Mouse (Mus musculus) forebrain, embryonic 11.5 days (tissue): ENCODE results near the gene Apoa5. TPM values are rescaled to one million over a fixed set of nuclear protein-coding genes. Genes with fewer than 3 reads are reported as not detected.

Source experiments
- ATAC-seq: fragments of 200-750 bp; cut with Nextera tagmentation; replicated peaks from 2 replicates; pipeline ENCODE4 v1.8.0; 2017; ENCODE audit warnings: moderate TSS enrichment; ENCODE audit not compliant: low FRiP score
- DNase-seq: peaks from one replicate; pipeline ENCODE4 v3.0.0-alpha.2; 2017; ENCODE audit warnings: low spot score
- H3K27ac ChIP-seq: fragments of 300-500 bp; sonication (generic); 2 replicates; pipeline ENCODE4 v1.5.1; 2014; ENCODE audit warnings: low read depth, low read length
- H3K27me3 ChIP-seq: fragments of 300-500 bp; sonication (generic); 2 replicates; pipeline ENCODE4 v1.6.1; 2014; ENCODE audit warnings: mild to moderate bottlenecking, low read length, mixed read lengths; ENCODE audit not compliant: control insufficient read depth, insufficient read depth
- H3K36me3 ChIP-seq: fragments of 300-500 bp; sonication (generic); 2 replicates; pipeline ENCODE4 v1.6.1; 2014; ENCODE audit warnings: mild to moderate bottlenecking, low read length, moderate library complexity, mixed read lengths; ENCODE audit not compliant: control insufficient read depth, insufficient read depth
- H3K4me1 ChIP-seq: fragments of 300-500 bp; sonication (generic); replicated peaks from 2 replicates; pipeline ENCODE4 v1.6.1; 2014; ENCODE audit warnings: low read length, mixed read lengths; ENCODE audit not compliant: control insufficient read depth, insufficient read depth
- H3K4me2 ChIP-seq: fragments of 300-500 bp; sonication (generic); 2 replicates; pipeline ENCODE4 v1.6.1; 2014; ENCODE audit warnings: low read depth, mild to moderate bottlenecking, low read length, moderate library complexity, mixed read lengths; ENCODE audit not compliant: severe bottlenecking
- H3K4me3 ChIP-seq: fragments of 300-500 bp; sonication (generic); 2 replicates; pipeline ENCODE4 v1.5.1; 2014; ENCODE audit warnings: low read depth, low read length
- H3K9ac ChIP-seq: fragments of 300-500 bp; sonication (generic); 2 replicates; pipeline ENCODE4 v1.6.1; 2014; ENCODE audit warnings: low read length
- H3K9me3 ChIP-seq: fragments of 300-500 bp; sonication (generic); 2 replicates; pipeline ENCODE4 v1.6.1; 2016; ENCODE audit warnings: low read length, mixed read lengths; ENCODE audit not compliant: control insufficient read depth
- WGBS: fragments of 180-500 bp; shearing (Covaris S2); extraction: QIAGEN DNeasy Blood & Tissue Kit; methylation state at CpG from one replicate; pipeline ENCODE4 v1.1.7; 2014; 5-methylcytosine and 5-hydroxymethylcytosine counted together
- polyA plus RNA-seq: library from polyadenylated mRNA; unstranded; fragments of >200 nt; fragmentation: Nextera tagmentation; extraction: Ambion mirVana; gene quantifications from 2 replicates; pipeline ENCODE4 v1.2.1, GENCODE M21; 2014

Gene Apoa5
- polyA plus RNA-seq, 1 experiment from 2014 or later: not detected

GRCm38 (mm10) chr9:46256177-46256576 lies 12.3 kb upstream of the Apoa5 start:
- Histone ChIP-seq H3K4me2 (no peak overlapping the region), H3K27ac (no peak overlapping the region), H3K4me3 (no peak overlapping the region), H3K27me3 (no peaks in the 10 kb centered on the region), H3K9ac (no peak overlapping the region), H3K9me3 (no peaks in the 10 kb centered on the region), H3K4me1 (no peaks in the 10 kb centered on the region), H3K36me3 (no peaks in the 10 kb centered on the region)
- DNase-seq: no peak
- WGBS: 89% methylated on average over 7 of the region's 7 CpGs
- no peak for ATAC-seq

GRCm38 (mm10) chr9:46256658-46257385 lies 11.6 kb upstream of the Apoa5 start:
- no peak overlapping the region for H3K4me2 ChIP-seq
- no peak overlapping the region for H3K9ac ChIP-seq
- WGBS: 91% methylated on average over 10 of the region's 10 CpGs
- no peaks in the 10 kb centered on the region for H3K9me3 ChIP-seq
- no peak overlapping the region for H3K27ac ChIP-seq
- no peaks in the 10 kb centered on the region for H3K27me3 ChIP-seq
- H3K36me3 ChIP-seq: no peaks in the 10 kb centered on the region
- no peak overlapping the region for H3K4me3 ChIP-seq
- H3K4me1 ChIP-seq: no peaks in the 10 kb centered on the region
- DNase-seq (no peak), ATAC-seq (no peak)

DNA sequence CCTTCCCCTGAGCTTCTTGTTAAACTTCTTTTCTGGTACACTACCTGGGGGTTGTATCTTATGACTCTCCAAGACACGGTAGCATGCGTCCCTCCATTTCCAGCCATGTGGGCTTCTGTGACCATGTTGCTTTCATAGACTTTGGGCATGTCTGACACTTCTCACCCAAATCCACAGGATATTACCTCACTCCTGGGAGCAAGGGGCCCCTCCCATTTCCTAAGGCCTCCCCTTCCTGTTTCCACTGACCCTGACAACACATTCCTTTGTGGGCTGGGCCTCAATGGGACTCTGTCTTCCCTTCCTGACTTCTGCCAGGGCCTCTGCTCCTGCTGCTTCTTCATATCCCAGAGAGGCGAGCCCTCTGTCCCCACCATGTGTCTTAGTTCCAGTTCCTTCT lies 10.9 kb upstream of the Apoa5 start:
- H3K27me3 ChIP-seq: no peaks in the 10 kb centered on the region
- no peak overlapping the region for H3K9ac ChIP-seq
- 87% methylated on average over 3 of the region's 3 CpGs for WGBS
- no peak overlapping the region for H3K4me2 ChIP-seq
- H3K4me1 ChIP-seq: no peaks in the 10 kb centered on the region
- ATAC-seq (no peak), DNase-seq (no peak)
- H3K4me3 ChIP-seq: no peak overlapping the region
- no peak overlapping the region for H3K27ac ChIP-seq
- H3K9me3 ChIP-seq: no peaks in the 10 kb centered on the region
- H3K36me3 ChIP-seq: no peaks in the 10 kb centered on the region

GRCm38 (mm10) chr9:46259111-46259510 lies 9.3 kb upstream of the Apoa5 start:
- H3K36me3 ChIP-seq: no peaks in the 10 kb centered on the region
- no peak overlapping the region for H3K27ac ChIP-seq
- H3K4me3 ChIP-seq: no peak overlapping the region
- ATAC-seq (no peak), DNase-seq (no peak)
- 87% methylated on average over 6 of the region's 6 CpGs for WGBS
- H3K9me3 ChIP-seq: no peaks in the 10 kb centered on the region
- no peaks in the 10 kb centered on the region for H3K27me3 ChIP-seq
- H3K4me1 ChIP-seq: no peaks in the 10 kb centered on the region
- no peak overlapping the region for H3K4me2 ChIP-seq
- H3K9ac ChIP-seq: no peak overlapping the region

DNA sequence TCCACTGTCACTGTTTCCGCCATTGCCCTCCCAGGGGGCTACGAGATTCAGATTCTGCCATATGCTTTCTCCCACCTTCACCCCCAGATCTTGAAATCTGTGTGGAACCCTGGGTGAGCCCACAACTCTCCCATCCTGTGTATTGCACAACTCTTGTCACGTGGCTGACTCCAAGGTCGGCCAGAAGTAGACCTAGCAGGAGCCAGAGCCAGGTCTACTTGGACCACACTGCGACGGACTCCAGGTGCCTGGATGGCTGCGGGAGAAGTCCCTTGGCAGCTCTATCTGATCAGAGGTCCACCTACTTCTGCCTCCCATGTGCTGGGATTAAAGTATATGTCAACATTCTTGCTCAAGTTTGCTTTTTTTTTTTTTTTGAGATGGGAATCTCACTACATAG lies 7.3 kb upstream of the Apoa5 start:
- DNase-seq (no peak), ATAC-seq (no peak)
- Histone ChIP-seq H3K36me3 (no peaks in the 10 kb centered on the region), H3K27me3 (no peaks in the 10 kb centered on the region), H3K4me1 (no peaks in the 10 kb centered on the region), H3K27ac (no peak overlapping the region), H3K4me3 (no peak overlapping the region), H3K9ac (no peak overlapping the region), H3K9me3 (no peaks in the 10 kb centered on the region), H3K4me2 (no peak overlapping the region)
- WGBS: 89% methylated on average over 7 of the region's 7 CpGs

GRCm38 (mm10) chr9:46269125-46269524 lies 692 bp downstream of the Apoa5 start:
- no peaks in the 10 kb centered on the region for H3K9me3 ChIP-seq
- H3K4me1 ChIP-seq: peaks cover 9% of the 10 kb centered on the region; the same call in 1 of the 2 replicates
- no peak overlapping the region for H3K27ac ChIP-seq
- 84% methylated on average over 5 of the region's 5 CpGs for WGBS
- H3K4me2 ChIP-seq: no peak overlapping the region
- H3K36me3 ChIP-seq: no peaks in the 10 kb centered on the region
- peaks cover 3% of the 10 kb centered on the region; the same call in 1 of the 2 replicates for H3K27me3 ChIP-seq
- no peak overlapping the region for H3K9ac ChIP-seq
- H3K4me3 ChIP-seq: no peak overlapping the region
- ATAC-seq (no peak), DNase-seq (no peak)

GRCm38 (mm10) chr9:46270782-46271181 lies 2.3 kb downstream of the Apoa5 start:
- no peaks in the 10 kb centered on the region for H3K9me3 ChIP-seq
- ATAC-seq (no peak), DNase-seq (no peak)
- peaks cover 3% of the 10 kb centered on the region; the same call in 1 of the 2 replicates for H3K27me3 ChIP-seq
- H3K36me3 ChIP-seq: peaks cover 3% of the 10 kb centered on the region; the same call in 1 of the 2 replicates
- H3K4me1 ChIP-seq: peaks cover 9% of the 10 kb centered on the region; the same call in 1 of the 2 replicates
- H3K27ac ChIP-seq: no peak overlapping the region
- H3K9ac ChIP-seq: no peak overlapping the region
- 96% methylated on average over 4 of the region's 4 CpGs for WGBS
- H3K4me3 ChIP-seq: no peak overlapping the region
- H3K4me2 ChIP-seq: no peak overlapping the region

- Histone ChIP-seq H3K27me3 (peaks cover 3% of the 10 kb centered on the region; the same call in 1 of the 2 replicates), H3K4me3 (peak overlapping the region; percentile 80; the same call in 1 of the 2 replicates), H3K9ac (no peak overlapping the region), H3K27ac (no peak overlapping the region), H3K9me3 (no peaks in the 10 kb centered on the region), H3K4me2 (peak overlapping the region; percentile 92; the same call in 1 of the 2 replicates), H3K36me3 (peaks cover 3% of the 10 kb centered on the region; the same call in 1 of the 2 replicates), H3K4me1 (peaks cover 9% of the 10 kb centered on the region; the same call in 1 of the 2 replicates)
- ATAC-seq (no peak), DNase-seq (no peak)
- 87% methylated on average over 9 of the region's 9 CpGs for WGBS
These were observed 3.6 kb downstream of the Apoa5 start for GRCm38 (mm10) chr9:46272070-46272469.
